Mouse (Mus musculus) midbrain, embryonic 12.5 days (tissue): Measurements from ENCODE around the gene Dpf3. TPM values are rescaled to one million over a fixed set of nuclear protein-coding genes. Genes with fewer than 3 reads are reported as not detected.

ENCODE experiments used
- ATAC-seq: fragments of 200-750 bp; cut with Nextera tagmentation; 2 replicates; pipeline ENCODE4 v1.8.0; 2017; ENCODE audit warnings: low read depth, moderate TSS enrichment, moderate library complexity; ENCODE audit not compliant: low FRiP score
- H3K27ac ChIP-seq: fragments of 300-500 bp; sonication (generic); replicated peaks from 2 replicates; pipeline ENCODE4 v1.5.1; 2016; ENCODE audit warnings: mild to moderate bottlenecking
- H3K27me3 ChIP-seq: fragments of 300-500 bp; sonication (generic); 2 replicates; pipeline ENCODE4 v1.6.1; 2016; ENCODE audit warnings: mild to moderate bottlenecking
- H3K36me3 ChIP-seq: fragments of 300-500 bp; sonication (generic); 2 replicates; pipeline ENCODE4 v1.6.1; 2016
- H3K4me1 ChIP-seq: fragments of 300-500 bp; sonication (generic); 2 replicates; pipeline ENCODE4 v1.6.1; 2016
- H3K4me2 ChIP-seq: fragments of 300-500 bp; sonication (generic); replicated peaks from 2 replicates; pipeline ENCODE4 v1.6.1; 2016; ENCODE audit warnings: mild to moderate bottlenecking, moderate library complexity
- H3K4me3 ChIP-seq: fragments of 300-500 bp; sonication (generic); 2 replicates; pipeline ENCODE4 v1.5.1; 2016; ENCODE audit warnings: mild to moderate bottlenecking
- H3K9ac ChIP-seq: fragments of 300-500 bp; sonication (generic); replicated peaks from 2 replicates; pipeline ENCODE4 v1.6.1; 2016; ENCODE audit warnings: mild to moderate bottlenecking, moderate library complexity
- H3K9me3 ChIP-seq: fragments of 300-500 bp; sonication (generic); 2 replicates; pipeline ENCODE4 v1.6.1; 2016; ENCODE audit warnings: mild to moderate bottlenecking
- WGBS: fragments of 180-500 bp; shearing (Covaris S2); methylation state at CpG from one replicate; pipeline ENCODE4 v1.1.7; 2016; 5-methylcytosine and 5-hydroxymethylcytosine counted together
- polyA plus RNA-seq: library from polyadenylated mRNA; unstranded; fragments of >200 nt; fragmentation: Nextera tagmentation; extraction: Ambion mirVana; gene quantifications from 2 replicates; pipeline ENCODE4 v1.2.1, GENCODE M21; 2016

The Dpf3 gene
- polyA plus RNA-seq, 1 experiment from 2014 or later = 19.3 TPM

- no peak for ATAC-seq
- under 1% methylated on average over 24 of the region's 24 CpGs for WGBS
- H3K4me1 ChIP-seq = peaks cover 25% of the 10 kb centered on the region
- H3K9ac ChIP-seq = peak overlapping the region; percentile 77
- H3K36me3 ChIP-seq = no peaks in the 10 kb centered on the region
- H3K27ac ChIP-seq = peak overlapping the region; percentile 88; the same call in 1 of the 2 replicates
- peaks cover 16% of the 10 kb centered on the region for H3K27me3 ChIP-seq
- peak overlapping the region; percentile 75 for H3K4me3 ChIP-seq
- H3K9me3 ChIP-seq = no peaks in the 10 kb centered on the region
- H3K4me2 ChIP-seq = peak overlapping the region; percentile 99
Observed at GRCm38 (mm10) chr12:83484855-83485745, 2.4 kb downstream of the Dpf3 start.

GRCm38 (mm10) chr12:83483653-83484052, 3.9 kb downstream of the Dpf3 start:
- H3K4me3 ChIP-seq = no peak overlapping the region
- no peak overlapping the region for H3K27ac ChIP-seq
- WGBS = 78% methylated on average over 5 of the region's 5 CpGs
- H3K4me2 ChIP-seq = no peak overlapping the region
- ATAC-seq = no peak
- peaks cover 20% of the 10 kb centered on the region for H3K4me1 ChIP-seq
- no peaks in the 10 kb centered on the region for H3K36me3 ChIP-seq
- peaks cover 16% of the 10 kb centered on the region for H3K27me3 ChIP-seq
- no peak overlapping the region for H3K9ac ChIP-seq
- no peaks in the 10 kb centered on the region for H3K9me3 ChIP-seq

- Histone ChIP-seq H3K27ac (no peak overlapping the region), H3K4me2 (no peak overlapping the region), H3K4me3 (no peak overlapping the region), H3K36me3 (no peaks in the 10 kb centered on the region), H3K9ac (no peak overlapping the region), H3K27me3 (peaks cover 16% of the 10 kb centered on the region), H3K9me3 (no peaks in the 10 kb centered on the region), H3K4me1 (peaks cover 16% of the 10 kb centered on the region)
- WGBS = 82% methylated on average over 4 of the region's 4 CpGs
- ATAC-seq = no peak
Observed at GRCm38 (mm10) chr12:83481439-83481838, 6.1 kb downstream of the Dpf3 start.

GRCm38 (mm10) chr12:83479818-83480401, 7.6 kb downstream of the Dpf3 start:
- Histone ChIP-seq H3K36me3 (no peaks in the 10 kb centered on the region), H3K4me2 (no peak overlapping the region), H3K9ac (no peak overlapping the region), H3K4me1 (peaks cover 24% of the 10 kb centered on the region), H3K27me3 (peaks cover 16% of the 10 kb centered on the region), H3K27ac (no peak overlapping the region), H3K9me3 (no peaks in the 10 kb centered on the region), H3K4me3 (no peak overlapping the region)
- no peak for ATAC-seq
- 72% methylated on average over 7 of the region's 7 CpGs for WGBS

GRCm38 (mm10) chr12:83479140-83479539, 8.4 kb downstream of the Dpf3 start:
- Histone ChIP-seq H3K4me1 (peaks cover 18% of the 10 kb centered on the region), H3K27me3 (peaks cover 9% of the 10 kb centered on the region), H3K4me3 (no peak overlapping the region), H3K9ac (no peak overlapping the region), H3K36me3 (no peaks in the 10 kb centered on the region), H3K27ac (no peak overlapping the region), H3K4me2 (no peak overlapping the region), H3K9me3 (no peaks in the 10 kb centered on the region)
- 76% methylated on average over 1 of the region's 1 CpGs for WGBS
- ATAC-seq = no peak

- peak overlapping the region; percentile 43; the same call in 1 of the 2 replicates for H3K27ac ChIP-seq
- peak; percentile 49 for ATAC-seq
- H3K9ac ChIP-seq = no peak overlapping the region
Observed at GRCm38 (mm10) chr12:83476277-83476676, 11.2 kb downstream of the Dpf3 start.

GRCm38 (mm10) chr12:83475419-83475818, 12.1 kb downstream of the Dpf3 start:
- H3K9ac ChIP-seq = no peak overlapping the region
- H3K4me3 ChIP-seq = no peak overlapping the region
- H3K27ac ChIP-seq = 0 out of 2 replicates have a peak overlapping the region, but pooled peaks have one; percentile 40
- H3K36me3 ChIP-seq = no peaks in the 10 kb centered on the region
- no peak overlapping the region for H3K4me2 ChIP-seq
- ATAC-seq = no peak
- H3K9me3 ChIP-seq = no peaks in the 10 kb centered on the region
- peaks cover 26% of the 10 kb centered on the region for H3K4me1 ChIP-seq
- H3K27me3 ChIP-seq = no peaks in the 10 kb centered on the region
- 48% methylated on average over 6 of the region's 6 CpGs for WGBS

More at GRCm38 (mm10) chr12:83476277-83476676, 11.2 kb downstream of the Dpf3 start:
- Histone ChIP-seq H3K4me1 (peaks cover 21% of the 10 kb centered on the region), H3K9me3 (no peaks in the 10 kb centered on the region), H3K27me3 (no peaks in the 10 kb centered on the region), H3K4me2 (no peak overlapping the region), H3K36me3 (no peaks in the 10 kb centered on the region), H3K4me3 (no peak overlapping the region)
- WGBS = 46% methylated on average over 10 of the region's 10 CpGs

- H3K4me1 ChIP-seq = peaks cover 26% of the 10 kb centered on the region
- WGBS = 44% methylated on average over 5 of the region's 5 CpGs
- ATAC-seq = no peak
- H3K4me2 ChIP-seq = no peak overlapping the region
- no peak overlapping the region for H3K9ac ChIP-seq
- no peaks in the 10 kb centered on the region for H3K36me3 ChIP-seq
- H3K27me3 ChIP-seq = no peaks in the 10 kb centered on the region
- H3K4me3 ChIP-seq = no peak overlapping the region
- H3K9me3 ChIP-seq = no peaks in the 10 kb centered on the region
- H3K27ac ChIP-seq = no peak overlapping the region
Observed at GRCm38 (mm10) chr12:83473987-83474600, 13.4 kb downstream of the Dpf3 start.

GRCm38 (mm10) chr12:83471760-83472159, 15.8 kb downstream of the Dpf3 start:
- Histone ChIP-seq H3K4me3 (no peak overlapping the region), H3K27ac (no peak overlapping the region), H3K9me3 (no peaks in the 10 kb centered on the region), H3K9ac (no peak overlapping the region), H3K36me3 (no peaks in the 10 kb centered on the region), H3K4me2 (no peak overlapping the region), H3K4me1 (peaks cover 30% of the 10 kb centered on the region), H3K27me3 (no peaks in the 10 kb centered on the region)
- 90% methylated on average over 7 of the region's 7 CpGs for WGBS
- ATAC-seq = no peak

- H3K36me3 ChIP-seq = no peaks in the 10 kb centered on the region
- no peaks in the 10 kb centered on the region for H3K27me3 ChIP-seq
- H3K9me3 ChIP-seq = no peaks in the 10 kb centered on the region
- H3K4me2 ChIP-seq = no peak overlapping the region
- no peak for ATAC-seq
- H3K27ac ChIP-seq = no peak overlapping the region
- no peak overlapping the region for H3K9ac ChIP-seq
- no peak overlapping the region for H3K4me3 ChIP-seq
- WGBS = 37% methylated on average over 9 of the region's 9 CpGs
- peaks cover 16% of the 10 kb centered on the region for H3K4me1 ChIP-seq
Observed at GRCm38 (mm10) chr12:83470085-83470484, 17.4 kb downstream of the Dpf3 start.

GRCm38 (mm10) chr12:83466508-83467430, 20.7 kb downstream of the Dpf3 start:
- no peak overlapping the region for H3K9ac ChIP-seq

More at GRCm38 (mm10) chr12:83466508-83467430, 20.7 kb downstream of the Dpf3 start:
- Histone ChIP-seq H3K36me3 (no peaks in the 10 kb centered on the region), H3K4me2 (no peak overlapping the region), H3K27ac (no peak overlapping the region; the same call in 1 of the 2 replicates), H3K9me3 (no peaks in the 10 kb centered on the region), H3K4me3 (no peak overlapping the region), H3K27me3 (no peaks in the 10 kb centered on the region), H3K4me1 (peaks cover 10% of the 10 kb centered on the region; the same call in 1 of the 2 replicates)
- 30% methylated on average over 6 of the region's 6 CpGs for WGBS
- ATAC-seq = no peak
